Mouse (Mus musculus): Measurements from ENCODE around the gene Cfap161. TPM values are rescaled to one million over a fixed set of nuclear protein-coding genes. Genes with fewer than 3 reads are reported as not detected.

The Cfap161 gene
- polyA plus RNA-seq, 1 experiment, result not detected

GRCm38 (mm10) chr7:83806934-83807333 is 12.3 kb upstream of the Cfap161 start:
- no peak for DNase-seq (ENCODE audit: low read depth, low spot score)
- WGBS, result 74% methylated on average over 6 of the region's 6 CpGs

GRCm38 (mm10) chr7:83803777-83804176 is 9.1 kb upstream of the Cfap161 start:
- 90% methylated on average over 4 of the region's 4 CpGs for WGBS
- DNase-seq (ENCODE audit: low read depth, low spot score), result no peak

GRCm38 (mm10) chr7:83802509-83802908 is 7.8 kb upstream of the Cfap161 start:
- 52% methylated on average over 7 of the region's 7 CpGs for WGBS
- DNase-seq (ENCODE audit: low read depth, low spot score), result no peak

- 78% methylated on average over 2 of the region's 2 CpGs for WGBS
- DNase-seq (ENCODE audit: low read depth, low spot score), result no peak
These were observed 7.3 kb upstream of the Cfap161 start for GRCm38 (mm10) chr7:83802007-83802406.

- DNase-seq (ENCODE audit: low read depth, low spot score), result no peak
- 91% methylated on average over 6 of the region's 6 CpGs for whole genome bisulfite sequencing
These were observed 6.8 kb upstream of the Cfap161 start for GRCm38 (mm10) chr7:83801483-83801875.

- WGBS, result 74% methylated on average over 8 of the region's 8 CpGs
- DNase-seq (ENCODE audit: low read depth, low spot score), result no peak
These were observed 6.1 kb upstream of the Cfap161 start for GRCm38 (mm10) chr7:83800561-83801482.

GRCm38 (mm10) chr7:83800071-83800470 is 5.4 kb upstream of the Cfap161 start:
- WGBS, result 94% methylated on average over 2 of the region's 2 CpGs
- DNase-seq (ENCODE audit: low read depth, low spot score), result no peak

GRCm38 (mm10) chr7:83798004-83798403 is 3.3 kb upstream of the Cfap161 start:
- DNase-seq (ENCODE audit: low read depth, low spot score), result no peak

- whole genome bisulfite sequencing, result 59% methylated on average over 5 of the region's 5 CpGs
- DNase-seq (ENCODE audit: low read depth, low spot score), result no peak
These were observed 1.5 kb upstream of the Cfap161 start for GRCm38 (mm10) chr7:83796177-83796576.

GRCm38 (mm10) chr7:83794006-83794683 is 535 bp downstream of the Cfap161 start:
- DNase-seq (ENCODE audit: low read depth, low spot score), result no peak
- WGBS, result 49% methylated on average over 11 of the region's 11 CpGs

GRCm38 (mm10) chr7:83780881-83781280 is 13.8 kb downstream of the Cfap161 start:
- no peak for DNase-seq (ENCODE audit: low read depth, low spot score)
- 88% methylated on average over 4 of the region's 4 CpGs for WGBS

GRCm38 (mm10) chr7:83780026-83780425 is 14.7 kb downstream of the Cfap161 start:
- no peak for DNase-seq (ENCODE audit: low read depth, low spot score)
- WGBS, result 82% methylated on average over 4 of the region's 4 CpGs

GRCm38 (mm10) chr7:83779028-83779427 is 15.7 kb downstream of the Cfap161 start:
- no peak for DNase-seq (ENCODE audit: low read depth, low spot score)

GRCm38 (mm10) chr7:83778516-83778915 is 16.2 kb downstream of the Cfap161 start:
- DNase-seq (ENCODE audit: low read depth, low spot score), result no peak
- WGBS, result 75% methylated on average over 2 of the region's 2 CpGs

More at GRCm38 (mm10) chr7:83779028-83779427, 15.7 kb downstream of the Cfap161 start:
- WGBS, result 54% methylated on average over 2 of the region's 2 CpGs

- WGBS, result 22% methylated on average over 5 of the region's 5 CpGs
- DNase-seq (ENCODE audit: low read depth, low spot score), result no peak
These were observed 20.0 kb downstream of the Cfap161 start for GRCm38 (mm10) chr7:83774721-83775120.

- WGBS, result 48% methylated on average over 3 of the region's 3 CpGs
- no peak for DNase-seq (ENCODE audit: low read depth, low spot score)
These were observed 31.0 kb downstream of the Cfap161 start for GRCm38 (mm10) chr7:83763674-83764073.

- DNase-seq (ENCODE audit: low read depth, low spot score), result no peak
- WGBS, result 88% methylated on average over 5 of the region's 5 CpGs
These were observed 32.3 kb downstream of the Cfap161 start for GRCm38 (mm10) chr7:83762336-83762735.

- 35% methylated on average over 1 of the region's 1 CpGs for WGBS
These were observed 43.6 kb downstream of the Cfap161 start for GRCm38 (mm10) chr7:83751055-83751454.

GRCm38 (mm10) chr7:83748405-83748804 is 46.3 kb downstream of the Cfap161 start:
- no peak for DNase-seq (ENCODE audit: low read depth, low spot score)
- 90% methylated on average over 1 of the region's 1 CpGs for WGBS

More at GRCm38 (mm10) chr7:83751055-83751454, 43.6 kb downstream of the Cfap161 start:
- no peak for DNase-seq (ENCODE audit: low read depth, low spot score)

GRCm38 (mm10) chr7:83746107-83746687 is 48.5 kb downstream of the Cfap161 start:
- no peak for DNase-seq (ENCODE audit: low read depth, low spot score)
- 31% methylated on average over 8 of the region's 8 CpGs for WGBS

All from large intestine, adult 2 months (tissue).